Mouse (Mus musculus): ENCODE results near the gene Nxn.

- TF ChIP-seq CTCF (IDR thresholded peaks at IDR 0.05; ENCODE audit: low read depth) (no peak), EP300 (IDR thresholded peaks at IDR 0.05; ENCODE audit: low read depth) (no peak)
These were observed 188.5 kb downstream of the Nxn start for GRCm38 (mm10) chr11:76210228-76210985.

Measured in liver, embryonic 14.5 days (tissue).